13 mouse cellular contexts compared by ENCODE assay signal in the genomic region with DNA sequence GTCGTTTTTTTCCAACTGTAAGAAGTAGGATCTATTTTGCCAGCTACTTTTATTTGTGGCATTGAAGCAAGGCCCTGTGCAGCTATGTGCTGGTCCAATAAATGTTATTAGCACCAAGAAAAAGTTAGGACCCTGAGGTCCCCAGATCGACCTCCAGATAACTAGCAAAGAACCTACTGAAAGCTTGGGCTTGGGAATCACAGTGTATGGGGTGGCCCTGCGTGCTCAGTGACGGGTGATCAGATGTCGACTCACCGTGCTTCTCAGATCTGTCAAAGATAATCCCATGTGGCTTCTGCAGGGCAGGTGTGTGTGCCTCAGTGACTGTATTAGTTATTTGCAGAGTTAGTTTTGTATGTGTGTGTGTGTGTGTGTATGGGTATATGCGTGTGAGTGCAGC. TPM values are rescaled to one million over a fixed set of nuclear protein-coding genes. Genes with fewer than 3 reads are reported as not detected.
DNase-seq lines count a peak whose midpoint lies in the region; ATAC-seq and TF ChIP-seq lines count a peak whose summit lies in the region.
"Had no signal": no experiment of that assay in that cellular context is flagged by ENCODE, and none has a peak within 500 bp of the region (broad histone marks: within the 10 kb centered on the region; RNA-seq: fewer than 3 reads in every experiment).

No protein-coding gene starts in this region.

- in situ Hi-C loops in CH12.LX (cut with MboI; ENCODE audit: low pct_ligation_motif_present, low pct_unique_long_range_greater_than_20kb, low sequenced_read_pairs), result no loop called here

- peaks cover 22% of the 10 kb centered on the region for H3K79me2 ChIP-seq in CH12.LX (replicated peaks; ENCODE audit: control insufficient read depth, extremely low read depth, insufficient read depth, poor library complexity, severe bottlenecking)

- no peaks in the 10 kb centered on the region for H3K9me3 ChIP-seq in kidney, embryonic 15.5 days (replicated peaks)
- peaks cover 10% of the 10 kb centered on the region for H3K9me3 ChIP-seq in CH12.LX (replicated peaks; ENCODE audit: low read length)
- peaks cover 20% of the 10 kb centered on the region for H3K9me3 ChIP-seq in liver, embryonic 15.5 days (replicated peaks)
- H3K9me3 ChIP-seq: forebrain, embryonic 13.5 days; heart, embryonic 12.5 days; hindbrain, embryonic 15.5 days; limb, embryonic 13.5 days had no signal

- H3K4me2 ChIP-seq in kidney, embryonic 15.5 days, result peak overlapping the region; percentile 99
- peak overlapping the region; percentile 85 for H3K4me2 ChIP-seq in CH12.LX (ENCODE audit: insufficient read depth, low read depth, poor library complexity, severe bottlenecking)
- 0 out of 2 replicates have a peak overlapping the region, but pooled peaks have one; percentile 96 for H3K4me2 ChIP-seq in liver, embryonic 15.5 days

- no peak for TF ChIP-seq RAD21 in CH12.LX (IDR thresholded peaks at IDR 0.05; ENCODE audit: low read depth, low read length)

- peaks cover 52% of the 10 kb centered on the region for H3K4me1 ChIP-seq in kidney, embryonic 15.5 days
- H3K4me1 ChIP-seq in CH12.LX (ENCODE audit: control insufficient read depth in 1 of 2, insufficient read depth in 2 of 2), result peaks cover 27 to 37% of the 10 kb centered on the region in 2 experiments
- peaks cover 76% of the 10 kb centered on the region for H3K4me1 ChIP-seq in liver, embryonic 15.5 days (replicated peaks)

- no peak for ATAC-seq in kidney, embryonic 15.5 days (replicated peaks; ENCODE audit: low FRiP score)
- no peak for ATAC-seq in liver, embryonic 15.5 days (ENCODE audit: insufficient read depth)

- no peak for TF ChIP-seq CTCF in CH12.LX (conservative IDR thresholded peaks at IDR 0.05 in 1 of 2, IDR thresholded peaks at IDR 0.05 in 1 of 2; ENCODE audit: low read depth in 2 of 2, low read length in 2 of 2)

- dilution Hi-C loops in CH12.LX (cut with MboI; ENCODE audit: extremely low pct_ligation_motif_present, extremely low pct_unique_long_range_greater_than_20kb, low sequenced_read_pairs), result no loop called here

- 81% methylated on average over 7 of the region's 7 CpGs for WGBS in kidney, embryonic 15.5 days
- 68% methylated on average over 7 of the region's 7 CpGs for WGBS in liver, embryonic 15.5 days (ENCODE audit: insufficient replicate concordance)

- peaks cover 17% of the 10 kb centered on the region for H3K36me3 ChIP-seq in kidney, embryonic 15.5 days
- H3K36me3 ChIP-seq in CH12.LX (replicated peaks in 1 of 2; ENCODE audit: control insufficient read depth in 1 of 2, insufficient read depth in 1 of 2, low read length in 1 of 2), result peaks cover 51 to 70% of the 10 kb centered on the region in 2 experiments
- H3K36me3 ChIP-seq in liver, embryonic 15.5 days (replicated peaks), result peaks cover 44% of the 10 kb centered on the region

- H3K27me3 ChIP-seq in kidney, embryonic 15.5 days, result no peaks in the 10 kb centered on the region
- H3K27me3 ChIP-seq in CH12.LX (replicated peaks), result no peaks in the 10 kb centered on the region
- no peaks in the 10 kb centered on the region for H3K27me3 ChIP-seq in liver, embryonic 15.5 days
- H3K27me3 ChIP-seq: forebrain, embryonic 13.5 days; heart, embryonic 12.5 days; hindbrain, embryonic 15.5 days; limb, embryonic 13.5 days had no signal

- TF ChIP-seq POLR2A in CH12.LX (IDR thresholded peaks at IDR 0.05; ENCODE audit: low read depth, low read length), result no peak

- TF ChIP-seq EP300 in CH12.LX (IDR thresholded peaks at IDR 0.05; ENCODE audit: low read length), result no peak

- H3K9ac ChIP-seq in kidney, embryonic 15.5 days, result no peak overlapping the region
- no peak overlapping the region for H3K9ac ChIP-seq in CH12.LX (ENCODE audit: insufficient read depth, low read depth)
- H3K9ac ChIP-seq in liver, embryonic 15.5 days, result no peak overlapping the region
- H3K9ac ChIP-seq: forebrain, embryonic 13.5 days; heart, embryonic 12.5 days; hindbrain, embryonic 15.5 days had no signal

- no peak overlapping the region for H3K27ac ChIP-seq in kidney, embryonic 15.5 days
- no peak overlapping the region for H3K27ac ChIP-seq in CH12.LX (ENCODE audit: insufficient read depth, low read depth)
- 0 out of 2 replicates have a peak overlapping the region, but pooled peaks have one; percentile 41 for H3K27ac ChIP-seq in liver, embryonic 15.5 days (replicated peaks)
- H3K27ac ChIP-seq: forebrain, embryonic 13.5 days; limb, embryonic 13.5 days had no signal

- H3K4me3 ChIP-seq in kidney, embryonic 15.5 days (replicated peaks), result peak overlapping the region; percentile 75; the same call in 1 of the 2 replicates
- H3K4me3 ChIP-seq in CH12.LX (replicated peaks in 1 of 3; ENCODE audit: low read depth in 2 of 3, low read length in 2 of 3, poor library complexity in 1 of 3), result peak overlapping the region in 2 of 3 experiments; percentile 71 to 83
- H3K4me3 ChIP-seq in liver, embryonic 15.5 days (replicated peaks), result no peak overlapping the region; the same call in 1 of the 2 replicates

- DNase-seq in cerebellum, adult 9-10 months, result peak; percentile 39
- no peak for DNase-seq in cerebellum, adult 18-20 months
- no peak for DNase-seq in kidney, postnatal 10 days
- no peak for DNase-seq in CH12.LX (ENCODE audit: extremely low read depth)
- no peak for DNase-seq in thymus, postnatal 10 days (ENCODE audit: low spot score in 2 of 2)
- no peak for DNase-seq in layer of hippocampus, postnatal 10 days (ENCODE audit: low spot score in 2 of 2)

TF ChIP-seq in CH12.LX, 34 proteins besides CTCF, POLR2A, EP300 and RAD21:
- TF ChIP-seq PAX5 (IDR thresholded peaks at IDR 0.05; ENCODE audit: low read length) (no peak), MEF2A (IDR thresholded peaks at IDR 0.05; ENCODE audit: borderline replicate concordance, low read depth, low read length) (no peak), USF1 (IDR thresholded peaks at IDR 0.05; ENCODE audit: low read depth, low read length) (no peak), GABPA (IDR thresholded peaks at IDR 0.05; ENCODE audit: insufficient replicate concordance, low read depth, low read length) (no peak), MAFK (IDR thresholded peaks at IDR 0.05; ENCODE audit: insufficient replicate concordance, low read length) (no peak), SIN3A (IDR thresholded peaks at IDR 0.05; ENCODE audit: low read length) (no peak)

RNA-seq across cellular contexts. Expression of a gene that starts 5.7 kb away (rescaled TPM):
- polyA plus RNA-seq in kidney, embryonic 15.5 days (2015; fragmentation: Nextera tagmentation; extraction: Ambion mirVana), result 17.5 and 19.3 TPM in 2 replicates
- total RNA-seq in CH12.LX (2012; rRNA removed) (21.2 and 23.5 TPM in 2 replicates), CH12.LX (2014; rRNA removed) (11.7 and 12.1 TPM in 2 replicates)
- polyA plus RNA-seq in CH12.LX (2012; ENCODE audit: insufficient read length, low read depth), result 20.2 and 20.3 TPM in 2 replicates
- 8.2 and 9.8 TPM in 2 replicates for polyA plus RNA-seq in liver, embryonic 15.5 days (2015; fragmentation: Nextera tagmentation; extraction: Ambion mirVana)
- 10 to 100 TPM; 29.4 to 30.5 TPM for total RNA-seq in layer of hippocampus, postnatal 10 days (2021)

RNA-seq across cellular contexts. Expression of a gene that starts 5.7 kb away (rescaled TPM):
- polyA plus RNA-seq in kidney, embryonic 15.5 days (2015; fragmentation: Nextera tagmentation; extraction: Ambion mirVana), result 28.3 and 35.9 TPM in 2 replicates
- total RNA-seq in CH12.LX (2012; rRNA removed), result 114 and 134 TPM in 2 replicates
- 44.3 and 45.3 TPM in 2 replicates for total RNA-seq in CH12.LX (2014; rRNA removed)
- polyA plus RNA-seq in CH12.LX (2012; ENCODE audit: insufficient read length, low read depth), result 96.7 and 116 TPM in 2 replicates
- polyA plus RNA-seq in liver, embryonic 15.5 days (2015; fragmentation: Nextera tagmentation; extraction: Ambion mirVana), result 33.3 and 35.7 TPM in 2 replicates
- total RNA-seq in layer of hippocampus, postnatal 10 days (2021), result 10 to 100 TPM; 36.3 to 40.7 TPM

RNA-seq across cellular contexts. Expression of a gene that starts 8.0 kb away (rescaled TPM):
- polyA plus RNA-seq in kidney, embryonic 15.5 days (2015; fragmentation: Nextera tagmentation; extraction: Ambion mirVana), result 30.7 and 34.5 TPM in 2 replicates
- 23.0 and 25.6 TPM in 2 replicates for total RNA-seq in CH12.LX (2012; rRNA removed)
- 20.1 and 20.4 TPM in 2 replicates for total RNA-seq in CH12.LX (2014; rRNA removed)
- 29.1 and 31.8 TPM in 2 replicates for polyA plus RNA-seq in CH12.LX (2012; ENCODE audit: insufficient read length, low read depth)
- 8.2 and 10.2 TPM in 2 replicates for polyA plus RNA-seq in liver, embryonic 15.5 days (2015; fragmentation: Nextera tagmentation; extraction: Ambion mirVana)
- 10 to 100 TPM; 60.2 to 80.6 TPM for total RNA-seq in layer of hippocampus, postnatal 10 days (2021)

RNA-seq across cellular contexts. Expression of a gene that starts 12.1 kb away (rescaled TPM):
- 47.6 and 60.0 TPM in 2 replicates for polyA plus RNA-seq in kidney, embryonic 15.5 days (2015; fragmentation: Nextera tagmentation; extraction: Ambion mirVana)
- total RNA-seq in CH12.LX (2012; rRNA removed), result 33.8 and 48.3 TPM in 2 replicates
- 31.6 and 32.3 TPM in 2 replicates for total RNA-seq in CH12.LX (2014; rRNA removed)
- polyA plus RNA-seq in CH12.LX (2012; ENCODE audit: insufficient read length, low read depth), result 53.0 and 64.7 TPM in 2 replicates
- polyA plus RNA-seq in liver, embryonic 15.5 days (2015; fragmentation: Nextera tagmentation; extraction: Ambion mirVana), result 18.7 and 20.4 TPM in 2 replicates
- 10 to 100 TPM; 23.9 to 29.6 TPM for total RNA-seq in layer of hippocampus, postnatal 10 days (2021)

RNA-seq across cellular contexts. Expression of a gene that starts 16.4 kb away (rescaled TPM):
- polyA plus RNA-seq in kidney, embryonic 15.5 days (2015; fragmentation: Nextera tagmentation; extraction: Ambion mirVana), result 0.19 TPM in 1 of 2 replicates, not detected in the other
- total RNA-seq in CH12.LX (2012; rRNA removed) (not detected in 2 replicates), CH12.LX (2014; rRNA removed) (not detected in 2 replicates)
- polyA plus RNA-seq in CH12.LX (2012; ENCODE audit: insufficient read length, low read depth), result not detected in 2 replicates
- 0.35 and 0.38 TPM in 2 replicates for polyA plus RNA-seq in liver, embryonic 15.5 days (2015; fragmentation: Nextera tagmentation; extraction: Ambion mirVana)
- 1 to 10 TPM in 1 of 2 experiments, under 1 TPM in 1; 0.87 to 1.1 TPM for total RNA-seq in layer of hippocampus, postnatal 10 days (2021)
- total RNA-seq: gastrocnemius, postnatal 10 days had no signal
